Mouse (Mus musculus): ENCODE results near the gene Tnks1bp1.
A peak's percentile ranks its signal among the peaks of the same experiment; 100 is the strongest.

DNA sequence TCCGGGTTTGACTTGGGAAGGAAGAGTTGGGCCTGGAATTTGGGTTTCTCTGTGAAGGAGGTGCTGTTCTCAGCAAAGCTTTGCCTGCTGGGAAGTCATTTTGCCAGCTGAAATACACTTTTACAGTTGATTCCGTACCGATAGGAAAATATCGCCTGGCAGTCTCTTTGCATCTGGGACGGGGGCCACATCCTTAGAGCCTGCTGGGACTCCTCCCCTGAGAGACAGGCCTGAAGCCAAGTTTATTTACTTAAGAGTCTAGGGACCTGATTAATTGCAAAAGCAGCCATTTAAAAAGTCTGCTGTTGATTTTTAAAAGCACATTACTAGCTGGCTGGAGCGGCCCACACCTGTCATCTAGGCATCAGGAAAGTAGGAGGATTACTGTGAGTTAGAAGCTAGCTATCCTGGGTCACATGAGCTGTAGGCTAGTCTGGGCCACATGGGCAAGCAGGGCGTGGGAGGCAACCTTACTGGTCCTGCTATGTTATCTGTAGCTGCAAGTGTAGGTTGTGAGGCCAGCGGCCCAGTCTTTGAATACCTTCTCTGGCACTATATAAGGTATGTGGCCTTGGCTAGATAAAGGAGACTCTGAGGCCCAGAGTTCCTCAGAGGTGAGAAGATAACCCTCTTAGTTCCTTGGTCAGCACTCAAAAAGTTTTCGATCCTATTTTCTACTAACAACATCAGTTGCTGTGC lies 35.8 kb upstream of the Tnks1bp1 start:
- TF ChIP-seq CTCF (IDR thresholded peaks at IDR 0.05) (no peak), EP300 (IDR thresholded peaks at IDR 0.05; ENCODE audit: insufficient read depth, low read depth, low read length) (0 out of 2 replicates have a peak, but pooled peaks have one; percentile 6), POLR2A (IDR thresholded peaks at IDR 0.05; ENCODE audit: insufficient read depth, low read depth, low read length) (no peak)
